Mouse (Mus musculus) olfactory bulb, adult 2 months (tissue): Measurements from ENCODE around the gene Gm45233.

ENCODE experiments used
- CTCF ChIP-seq: fragments of 200-500 bp; IDR thresholded peaks from 2 replicates; pipeline ENCODE4 v1.5.1; 2012; ENCODE audit warnings: low read depth, mild to moderate bottlenecking, low read length, moderate library complexity; ENCODE audit not compliant: insufficient read depth
- POLR2A ChIP-seq: fragments of 200-500 bp; IDR thresholded peaks from 2 replicates; pipeline ENCODE4 v1.6.1; 2012; ENCODE audit warnings: mild to moderate bottlenecking, low read depth, low read length, moderate library complexity; ENCODE audit not compliant: insufficient read depth

DNA sequence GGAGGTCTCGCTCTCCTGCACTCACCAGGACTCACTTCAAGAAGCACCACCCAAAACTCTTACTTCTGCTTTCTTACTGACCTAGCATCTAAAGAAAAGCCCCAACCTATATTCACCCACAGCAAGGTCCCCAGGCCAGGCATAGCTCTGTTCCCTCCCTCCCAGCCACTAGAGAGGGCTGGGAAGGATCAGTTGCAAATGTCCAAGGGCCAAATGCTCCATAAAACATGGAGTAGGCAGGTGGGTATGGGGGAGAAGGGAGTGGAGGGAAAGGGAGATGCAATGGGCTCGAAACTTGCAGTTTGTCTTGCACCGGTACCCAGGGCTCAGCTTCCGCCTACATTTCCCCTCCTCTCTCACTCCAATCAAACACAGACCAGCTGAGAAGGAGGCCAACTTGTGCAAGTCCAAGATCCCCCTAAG is 35.8 kb upstream of the Gm45233 start, which contains the start of gene Siglecg:
- TF ChIP-seq CTCF (no peak), POLR2A (no peak)
